Mouse (Mus musculus): Measurements from ENCODE around the gene Ptrh2.

GRCm38 (mm10) chr11:86646136-86646834, 37.5 kb upstream of the Ptrh2 start:
- TF ChIP-seq CHD1 (IDR thresholded peaks at IDR 0.05; ENCODE audit: low read depth, low read length) = no peak; the same call in 1 of the 2 replicates
- no peak for TF ChIP-seq CTCF (conservative IDR thresholded peaks at IDR 0.05 in 1 of 2, IDR thresholded peaks at IDR 0.05 in 1 of 2; ENCODE audit: low read depth in 2 of 2, low read length in 2 of 2)
- TF ChIP-seq SIN3A (IDR thresholded peaks at IDR 0.05; ENCODE audit: low read length) = no peak
- no peak; the same call in 1 of the 2 replicates for TF ChIP-seq MAX (IDR thresholded peaks at IDR 0.05; ENCODE audit: low read length)
- no peak; the same call in 1 of the 2 replicates for TF ChIP-seq POLR2A (IDR thresholded peaks at IDR 0.05; ENCODE audit: low read depth, low read length)
- TF ChIP-seq ZMIZ1 (IDR thresholded peaks at IDR 0.05; ENCODE audit: low read depth, low read length) = no peak
- no peak for TF ChIP-seq TCF12 (IDR thresholded peaks at IDR 0.05; ENCODE audit: low read depth, low read length)

Measured in CH12.LX (cell line).